Mouse (Mus musculus) lung, embryonic 14.5 days (tissue): ENCODE measurements at regions not wholly inside any gene's neighbourhood (a gene's known extent, or its start where the extent isn't known, plus 50 kb on each side); places are given as distances from the start of the nearest gene placed in this dataset.

Experiments
- ATAC-seq: fragments of 200-750 bp; cut with Nextera tagmentation; 2 replicates; pipeline ENCODE4 v1.8.0; 2017; ENCODE audit warnings: mild to moderate bottlenecking, moderate TSS enrichment, moderate library complexity; ENCODE audit not compliant: insufficient read depth
- DNase-seq: peaks from one replicate; pipeline ENCODE4 v3.0.0-alpha.2; 2015
- H3K27ac ChIP-seq: fragments of 300-500 bp; sonication (generic); 2 replicates; pipeline ENCODE4 v1.5.1; 2014; ENCODE audit warnings: low read depth, mild to moderate bottlenecking, moderate library complexity
- H3K27me3 ChIP-seq: fragments of 300-500 bp; sonication (generic); 2 replicates; pipeline ENCODE4 v1.6.1; 2014; ENCODE audit warnings: low read length, control low read depth; ENCODE audit not compliant: insufficient read depth
- H3K36me3 ChIP-seq: fragments of 300-500 bp; sonication (generic); 2 replicates; pipeline ENCODE4 v1.6.1; 2014; ENCODE audit warnings: control low read depth; ENCODE audit not compliant: insufficient read depth
- H3K4me1 ChIP-seq: fragments of 300-500 bp; sonication (generic); 2 replicates; pipeline ENCODE4 v1.6.1; 2014; ENCODE audit warnings: antibody characterized with exemption, control low read depth; ENCODE audit not compliant: insufficient read depth
- H3K4me2 ChIP-seq: fragments of 300-500 bp; sonication (generic); 2 replicates; pipeline ENCODE4 v1.6.1; 2014; ENCODE audit warnings: mild to moderate bottlenecking
- H3K4me3 ChIP-seq: fragments of 300-500 bp; sonication (generic); 2 replicates; pipeline ENCODE4 v1.5.1; 2014; ENCODE audit warnings: low read depth, low read length
- H3K9ac ChIP-seq: fragments of 300-500 bp; sonication (generic); 2 replicates; pipeline ENCODE4 v1.6.1; 2014
- H3K9me3 ChIP-seq: fragments of 300-500 bp; sonication (generic); 2 replicates; pipeline ENCODE4 v1.6.1; 2016; ENCODE audit warnings: low read depth, low read length, control low read depth
- CTCF ChIP-seq: IDR thresholded peaks from 2 replicates; pipeline ENCODE4 v1.5.1; 2016; ENCODE audit warnings: antibody characterized with exemption, low read depth
- WGBS: fragments of 180-500 bp; shearing (Covaris S2); extraction: QIAGEN DNeasy Blood & Tissue Kit; methylation state at CpG from one replicate; pipeline ENCODE4 v1.1.7; 2014; 5-methylcytosine and 5-hydroxymethylcytosine counted together

DNA sequence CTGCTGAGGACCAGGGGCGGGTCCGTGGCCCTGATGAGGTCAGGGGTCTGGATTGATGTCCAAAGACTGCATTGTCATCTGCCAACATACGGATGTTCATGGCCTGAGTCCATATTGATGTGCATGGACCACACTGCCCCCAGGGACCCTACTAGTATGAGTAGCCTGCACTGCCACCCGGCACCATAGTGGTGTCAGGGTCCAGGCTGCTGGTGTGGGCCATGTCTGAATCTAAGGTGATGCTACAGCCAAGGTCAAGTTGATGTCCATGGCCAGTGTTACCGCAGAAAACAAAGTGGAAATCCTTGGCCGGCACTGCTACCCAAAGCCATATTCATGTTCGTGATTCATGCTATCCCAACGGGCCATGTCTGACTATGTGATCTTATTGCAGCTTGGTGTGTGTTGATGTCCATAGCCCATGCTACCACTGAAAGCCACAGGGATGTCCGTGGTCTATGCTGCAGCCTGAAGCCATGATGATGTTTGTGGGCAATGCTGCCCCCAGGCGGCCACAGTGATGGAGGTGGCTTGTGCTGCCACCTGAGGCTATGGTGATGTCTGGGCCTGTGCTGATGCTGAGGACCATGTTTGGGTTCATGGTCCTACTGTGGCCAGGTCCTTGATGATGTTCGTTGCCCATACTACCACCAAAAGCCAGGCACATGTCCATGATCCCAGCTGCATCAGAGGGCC lies 130.5 kb downstream of the Iqub start:
- no peak overlapping the region for H3K27ac ChIP-seq
- H3K4me3 ChIP-seq = no peak overlapping the region
- no peak for DNase-seq
- ATAC-seq = no peak
- no peak overlapping the region for H3K9ac ChIP-seq
- no peaks in the 10 kb centered on the region for H3K9me3 ChIP-seq
- H3K4me1 ChIP-seq = no peaks in the 10 kb centered on the region
- H3K4me2 ChIP-seq = no peak overlapping the region
- no peaks in the 10 kb centered on the region for H3K27me3 ChIP-seq
- WGBS = 84% methylated on average over 11 of the region's 11 CpGs
- peak; percentile 54 for TF ChIP-seq CTCF
- no peaks in the 10 kb centered on the region for H3K36me3 ChIP-seq

DNA sequence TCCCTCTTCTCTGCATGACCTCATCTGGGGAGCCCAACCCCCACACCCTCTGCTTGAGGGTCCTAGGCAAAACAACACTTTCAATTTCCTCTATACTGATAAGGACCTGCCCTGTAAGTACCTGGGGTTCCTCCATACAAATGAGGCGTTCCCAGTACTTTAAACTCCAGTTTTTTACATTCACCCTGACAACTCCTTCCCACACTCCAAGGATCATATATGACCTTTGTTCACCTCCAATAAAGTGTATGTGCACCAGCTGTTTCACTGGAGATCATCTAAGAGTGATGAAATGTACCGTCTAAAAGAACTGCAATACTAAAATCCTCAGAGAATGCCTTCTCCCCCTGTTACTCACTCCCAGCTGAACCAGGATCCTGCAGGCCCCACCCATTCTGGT lies 135.0 kb downstream of the Iqub start:
- ATAC-seq (no peak), DNase-seq (no peak)
- H3K4me2 ChIP-seq = no peak overlapping the region
- H3K27ac ChIP-seq = no peak overlapping the region
- no peak for TF ChIP-seq CTCF
- no peak overlapping the region for H3K9ac ChIP-seq
- H3K36me3 ChIP-seq = no peaks in the 10 kb centered on the region
- H3K4me1 ChIP-seq = no peaks in the 10 kb centered on the region
- no peak overlapping the region for H3K4me3 ChIP-seq
- 35% methylated on average over 2 of the region's 2 CpGs for WGBS
- H3K27me3 ChIP-seq = no peaks in the 10 kb centered on the region
- H3K9me3 ChIP-seq = no peaks in the 10 kb centered on the region

DNA sequence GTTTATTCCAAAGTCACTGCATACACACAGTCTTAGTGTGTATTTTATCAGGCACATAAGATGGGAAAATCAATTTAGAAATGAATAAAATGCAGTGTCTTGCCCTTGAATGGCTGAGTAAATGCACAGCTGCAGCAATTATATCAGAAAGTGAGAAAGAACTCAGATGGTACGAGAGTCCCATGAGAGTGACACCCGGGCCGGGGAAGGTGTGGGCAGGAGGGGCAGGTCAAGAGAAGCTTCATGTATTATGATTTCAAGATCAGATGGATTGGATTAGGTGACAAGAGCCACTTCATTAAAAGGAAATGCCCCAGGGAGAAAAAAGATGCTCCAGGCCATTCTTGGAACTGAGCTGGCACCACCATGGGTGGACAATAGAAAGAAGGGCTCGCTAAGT lies 138.1 kb downstream of the Iqub start:
- DNase-seq (no peak), ATAC-seq (no peak)
- no peaks in the 10 kb centered on the region for H3K27me3 ChIP-seq
- no peaks in the 10 kb centered on the region for H3K4me1 ChIP-seq
- H3K27ac ChIP-seq = no peak overlapping the region
- H3K9ac ChIP-seq = no peak overlapping the region
- H3K4me2 ChIP-seq = no peak overlapping the region
- no peaks in the 10 kb centered on the region for H3K9me3 ChIP-seq
- WGBS = 78% methylated on average over 4 of the region's 4 CpGs
- TF ChIP-seq CTCF = no peak
- H3K4me3 ChIP-seq = no peak overlapping the region
- H3K36me3 ChIP-seq = no peaks in the 10 kb centered on the region

DNA sequence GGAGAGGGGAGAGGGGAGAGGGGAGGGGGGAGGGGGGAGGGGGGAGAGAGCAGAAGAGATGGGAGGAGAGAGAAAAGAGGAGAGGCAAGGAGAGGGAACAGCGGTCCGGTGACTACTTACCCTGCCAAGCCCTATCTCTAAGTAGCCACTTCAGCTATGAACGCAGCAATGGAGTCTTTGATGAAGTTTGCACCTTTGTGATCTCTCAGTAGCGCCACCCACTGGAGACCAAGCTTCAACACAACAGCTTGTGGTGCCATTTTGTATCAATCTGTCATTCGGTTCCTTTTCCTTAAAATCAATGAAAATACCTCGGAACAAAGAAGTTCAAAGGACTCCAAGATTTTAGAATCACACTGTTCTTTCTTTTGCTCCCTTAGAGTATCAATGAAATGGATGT lies 141.7 kb downstream of the Iqub start:
- TF ChIP-seq CTCF = no peak
- Histone ChIP-seq H3K9ac (no peak overlapping the region), H3K4me2 (no peak overlapping the region), H3K36me3 (no peaks in the 10 kb centered on the region), H3K4me3 (no peak overlapping the region), H3K4me1 (no peaks in the 10 kb centered on the region), H3K9me3 (no peaks in the 10 kb centered on the region), H3K27me3 (no peaks in the 10 kb centered on the region), H3K27ac (no peak overlapping the region)
- no peak for DNase-seq
- whole genome bisulfite sequencing = 69% methylated on average over 6 of the region's 6 CpGs
- no peak for ATAC-seq

DNA sequence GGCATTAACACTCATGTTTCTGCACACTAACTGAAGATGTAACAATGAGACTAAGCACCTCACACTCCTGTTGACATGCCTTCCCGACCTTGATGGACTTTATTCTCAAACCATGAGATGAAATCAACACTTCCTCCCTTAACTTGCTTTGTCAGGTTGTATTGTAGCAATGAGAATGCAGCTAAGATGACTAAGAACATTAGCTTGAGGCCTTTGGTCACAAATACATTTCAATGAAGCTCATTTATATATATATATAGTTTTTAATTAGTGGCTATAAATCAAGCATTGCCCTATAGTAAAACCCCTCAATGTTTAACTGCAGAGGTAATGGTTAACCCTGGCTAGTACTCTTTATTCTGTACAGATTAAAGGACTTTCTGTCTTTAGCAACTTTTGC lies 143.2 kb downstream of the Iqub start:
- TF ChIP-seq CTCF = no peak
- ATAC-seq (no peak), DNase-seq (no peak)
- Histone ChIP-seq H3K36me3 (no peaks in the 10 kb centered on the region), H3K27ac (no peak overlapping the region), H3K27me3 (no peaks in the 10 kb centered on the region), H3K4me2 (no peak overlapping the region), H3K9ac (no peak overlapping the region), H3K4me1 (no peaks in the 10 kb centered on the region), H3K9me3 (no peaks in the 10 kb centered on the region), H3K4me3 (no peak overlapping the region)
- WGBS = 60% methylated on average over 1 of the region's 1 CpGs

DNA sequence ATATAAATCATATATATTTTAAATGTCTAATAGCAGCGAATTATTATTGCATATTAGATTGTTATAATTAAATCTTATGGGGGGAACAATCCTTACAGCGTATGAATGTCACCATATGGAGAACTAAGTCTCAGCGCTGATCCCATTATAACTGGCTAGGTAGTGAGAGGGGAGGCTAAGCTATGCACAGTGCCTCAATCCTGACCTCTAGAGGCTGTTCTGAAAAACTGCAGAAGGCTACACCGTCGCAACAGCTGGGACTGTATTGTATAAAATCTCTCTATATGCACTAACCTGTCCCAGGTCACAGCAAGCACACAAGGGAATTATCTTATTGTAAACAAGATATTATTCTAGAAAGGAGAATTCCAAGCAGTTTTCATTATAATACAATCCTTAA lies 164.0 kb downstream of the Iqub start:
- Histone ChIP-seq H3K27ac (no peak overlapping the region), H3K9me3 (no peaks in the 10 kb centered on the region), H3K9ac (no peak overlapping the region), H3K4me3 (no peak overlapping the region), H3K4me1 (no peaks in the 10 kb centered on the region), H3K27me3 (no peaks in the 10 kb centered on the region), H3K36me3 (no peaks in the 10 kb centered on the region), H3K4me2 (no peak overlapping the region)
- ATAC-seq = peak; percentile 91
- peak; percentile 82 for TF ChIP-seq CTCF
- DNase-seq = peak; percentile 83
- 11% methylated on average over 5 of the region's 5 CpGs for WGBS

DNA sequence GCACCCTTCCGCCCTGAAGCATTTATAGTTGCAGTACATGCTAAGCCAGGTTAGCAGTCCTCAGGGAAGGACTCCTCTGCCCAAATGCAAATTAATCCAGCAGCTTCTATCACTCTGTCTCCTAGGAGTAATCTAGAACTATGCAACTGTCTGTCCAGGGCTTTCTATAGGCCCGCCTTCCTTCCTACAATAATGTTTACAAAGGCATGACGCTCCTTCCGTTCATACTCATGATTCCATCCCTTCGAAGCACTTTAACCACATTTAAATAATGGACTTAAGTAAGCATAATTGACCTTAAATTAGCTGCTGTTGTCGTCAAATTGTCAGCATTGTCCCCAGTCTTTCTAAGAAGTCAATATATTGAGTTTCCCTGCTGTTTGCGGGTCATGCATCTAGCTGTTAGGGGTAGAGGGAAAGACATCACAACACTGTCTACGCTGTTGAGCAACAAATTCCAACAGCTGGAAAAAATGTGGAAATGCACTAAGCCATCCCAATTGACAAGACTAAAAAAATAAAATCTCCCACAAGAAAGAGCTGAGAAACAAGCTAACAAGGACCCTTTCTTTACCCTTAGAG lies 166.3 kb downstream of the Iqub start:
- Histone ChIP-seq H3K27ac (0 out of 2 replicates have a peak overlapping the region, but pooled peaks have one; percentile 0), H3K27me3 (no peaks in the 10 kb centered on the region), H3K9me3 (no peaks in the 10 kb centered on the region), H3K4me1 (no peaks in the 10 kb centered on the region), H3K9ac (no peak overlapping the region), H3K36me3 (no peaks in the 10 kb centered on the region), H3K4me2 (no peak overlapping the region), H3K4me3 (no peak overlapping the region)
- 58% methylated on average over 8 of the region's 8 CpGs for WGBS
- ATAC-seq (no peak; the same call in 1 of the 2 replicates), DNase-seq (peak; percentile 14)
- TF ChIP-seq CTCF = no peak
